Mouse (Mus musculus) liver, embryonic 13.5 days (tissue): ENCODE measurements around the gene Bace1. TPM values are rescaled to one million over a fixed set of nuclear protein-coding genes. Genes with fewer than 3 reads are reported as not detected.

Source experiments
- ATAC-seq: fragments of 200-750 bp; cut with Nextera tagmentation; 2 replicates; pipeline ENCODE4 v1.8.0; 2017; ENCODE audit warnings: low read depth, mild to moderate bottlenecking, moderate number of reproducible peaks, moderate library complexity
- DNase-seq: peaks from one replicate; pipeline ENCODE4 v3.0.0; 2022
- H3K27ac ChIP-seq: fragments of 300-500 bp; sonication (generic); 2 replicates; pipeline ENCODE4 v1.5.1; 2015; ENCODE audit warnings: moderate library complexity, mild to moderate bottlenecking, inconsistent platforms
- H3K27me3 ChIP-seq: fragments of 300-500 bp; sonication (generic); 2 replicates; pipeline ENCODE4 v1.6.1; 2015; ENCODE audit warnings: mild to moderate bottlenecking, inconsistent platforms
- H3K36me3 ChIP-seq: fragments of 300-500 bp; sonication (generic); 2 replicates; pipeline ENCODE4 v1.6.1; 2015; ENCODE audit warnings: mild to moderate bottlenecking, inconsistent platforms
- H3K4me1 ChIP-seq: fragments of 300-500 bp; sonication (generic); replicated peaks from 2 replicates; pipeline ENCODE4 v1.6.1; 2015; ENCODE audit warnings: inconsistent platforms
- H3K4me2 ChIP-seq: fragments of 300-500 bp; sonication (generic); 2 replicates; pipeline ENCODE4 v1.6.1; 2015; ENCODE audit warnings: inconsistent platforms, mild to moderate bottlenecking, moderate library complexity
- H3K4me3 ChIP-seq: fragments of 300-500 bp; sonication (generic); replicated peaks from 2 replicates; pipeline ENCODE4 v1.5.1; 2015; ENCODE audit warnings: mild to moderate bottlenecking, inconsistent platforms
- H3K9ac ChIP-seq: fragments of 300-500 bp; sonication (generic); 2 replicates; pipeline ENCODE4 v1.6.1; 2015; ENCODE audit warnings: mild to moderate bottlenecking, inconsistent platforms
- H3K9me3 ChIP-seq: fragments of 300-500 bp; sonication (generic); replicated peaks from 2 replicates; pipeline ENCODE4 v1.6.1; 2016; ENCODE audit warnings: inconsistent platforms
- WGBS: fragments of 180-500 bp; shearing (Covaris S2); methylation state at CpG from one replicate; pipeline ENCODE4 v1.1.7; 2015; ENCODE audit not compliant: insufficient replicate concordance; 5-methylcytosine and 5-hydroxymethylcytosine counted together
- polyA plus RNA-seq: library from polyadenylated mRNA; unstranded; fragments of >200 nt; fragmentation: Nextera tagmentation; extraction: Ambion mirVana; gene quantifications from 2 replicates; pipeline ENCODE4 v1.2.1, GENCODE M21; 2015

Bace1 gene
- polyA plus RNA-seq, 1 experiment from 2014 or later, result 5.1 TPM

- peaks cover 4% of the 10 kb centered on the region; the same call in 1 of the 2 replicates for H3K9me3 ChIP-seq
- DNase-seq (no peak), ATAC-seq (no peak)
- H3K27ac ChIP-seq, result no peak overlapping the region
- H3K9ac ChIP-seq, result no peak overlapping the region
- WGBS, result 55% methylated on average over 8 of the region's 8 CpGs
- H3K4me3 ChIP-seq, result no peak overlapping the region
- H3K27me3 ChIP-seq, result no peaks in the 10 kb centered on the region
- H3K4me2 ChIP-seq, result no peak overlapping the region
- peaks cover 17% of the 10 kb centered on the region for H3K4me1 ChIP-seq
- H3K36me3 ChIP-seq, result 0 out of 2 replicates have a peak, but pooled peaks cover 7% of the 10 kb centered on the region
Measured at GRCm38 (mm10) chr9:45807761-45808160, 30.6 kb upstream of the Bace1 start.

GRCm38 (mm10) chr9:45811946-45812345 lies 26.4 kb upstream of the Bace1 start:
- H3K9me3 ChIP-seq, result no peaks in the 10 kb centered on the region
- WGBS, result 34% methylated on average over 5 of the region's 5 CpGs
- H3K4me2 ChIP-seq, result no peak overlapping the region
- no peak overlapping the region for H3K9ac ChIP-seq
- no peak for ATAC-seq
- H3K36me3 ChIP-seq, result 0 out of 2 replicates have a peak, but pooled peaks cover 7% of the 10 kb centered on the region
- no peaks in the 10 kb centered on the region for H3K4me1 ChIP-seq
- no peak for DNase-seq
- H3K27ac ChIP-seq, result no peak overlapping the region
- H3K27me3 ChIP-seq, result no peaks in the 10 kb centered on the region
- H3K4me3 ChIP-seq, result no peak overlapping the region

GRCm38 (mm10) chr9:45815113-45815512 lies 23.3 kb upstream of the Bace1 start:
- H3K27ac ChIP-seq, result no peak overlapping the region
- H3K9ac ChIP-seq, result no peak overlapping the region
- H3K36me3 ChIP-seq, result 0 out of 2 replicates have a peak, but pooled peaks cover 7% of the 10 kb centered on the region
- no peak overlapping the region for H3K4me3 ChIP-seq
- DNase-seq (no peak), ATAC-seq (no peak)
- no peak overlapping the region for H3K4me2 ChIP-seq
- H3K4me1 ChIP-seq, result 0 out of 2 replicates have a peak, but pooled peaks cover 4% of the 10 kb centered on the region
- H3K27me3 ChIP-seq, result no peaks in the 10 kb centered on the region
- WGBS, result 83% methylated on average over 9 of the region's 9 CpGs
- H3K9me3 ChIP-seq, result no peaks in the 10 kb centered on the region

- DNase-seq (no peak), ATAC-seq (no peak)
- H3K4me2 ChIP-seq, result no peak overlapping the region
- H3K27me3 ChIP-seq, result no peaks in the 10 kb centered on the region
- H3K4me1 ChIP-seq, result 0 out of 2 replicates have a peak, but pooled peaks cover 4% of the 10 kb centered on the region
- no peak overlapping the region for H3K9ac ChIP-seq
- WGBS, result 68% methylated on average over 10 of the region's 10 CpGs
- H3K27ac ChIP-seq, result no peak overlapping the region
- H3K4me3 ChIP-seq, result no peak overlapping the region
- no peaks in the 10 kb centered on the region for H3K9me3 ChIP-seq
- 0 out of 2 replicates have a peak, but pooled peaks cover 7% of the 10 kb centered on the region for H3K36me3 ChIP-seq
Measured at GRCm38 (mm10) chr9:45815525-45815924, 22.9 kb upstream of the Bace1 start.

- Histone ChIP-seq H3K4me2 (no peak overlapping the region), H3K9ac (no peak overlapping the region), H3K36me3 (0 out of 2 replicates have a peak, but pooled peaks cover 7% of the 10 kb centered on the region), H3K27ac (no peak overlapping the region), H3K4me3 (no peak overlapping the region), H3K4me1 (0 out of 2 replicates have a peak, but pooled peaks cover 4% of the 10 kb centered on the region), H3K9me3 (no peaks in the 10 kb centered on the region), H3K27me3 (no peaks in the 10 kb centered on the region)
- WGBS, result 38% methylated on average over 9 of the region's 9 CpGs
- ATAC-seq, result no peak
- no peak for DNase-seq
Measured at GRCm38 (mm10) chr9:45818406-45819011, 19.9 kb upstream of the Bace1 start.

- peak overlapping the region; percentile 43; the same call in 1 of the 2 replicates for H3K27ac ChIP-seq
Measured at GRCm38 (mm10) chr9:45827663-45828290, 10.6 kb upstream of the Bace1 start.

GRCm38 (mm10) chr9:45828291-45828963 lies 10.0 kb upstream of the Bace1 start, which contains the start of gene Cep164:
Cep164 (minus strand) TSS chr9:45828691.
- peaks cover 15% of the 10 kb centered on the region for H3K4me1 ChIP-seq
- H3K9me3 ChIP-seq, result 0 out of 2 replicates have a peak, but pooled peaks cover 4% of the 10 kb centered on the region
- peak within 1 kb of the TSS; percentile 92 for H3K4me2 ChIP-seq
- DNase-seq (peak; percentile 82), ATAC-seq (peak; percentile 98)
- WGBS, result under 1% methylated on average over 31 of the region's 31 CpGs
- H3K27me3 ChIP-seq, result no peaks in the 10 kb centered on the region
- peak within 1 kb of the TSS; percentile 43; the same call in 1 of the 2 replicates for H3K27ac ChIP-seq
- peak within 1 kb of the TSS; percentile 70 for H3K4me3 ChIP-seq
- H3K9ac ChIP-seq, result peak within 1 kb of the TSS; percentile 71
- no peaks in the 10 kb centered on the region for H3K36me3 ChIP-seq

More at GRCm38 (mm10) chr9:45827663-45828290, 10.6 kb upstream of the Bace1 start:
- peak overlapping the region; percentile 70 for H3K4me3 ChIP-seq
- WGBS, result 8% methylated on average over 22 of the region's 23 CpGs
- H3K9me3 ChIP-seq, result 0 out of 2 replicates have a peak, but pooled peaks cover 4% of the 10 kb centered on the region
- ATAC-seq, result peak; percentile 48
- H3K36me3 ChIP-seq, result no peaks in the 10 kb centered on the region
- DNase-seq, result no peak
- H3K4me1 ChIP-seq, result peaks cover 15% of the 10 kb centered on the region
- peak overlapping the region; percentile 71 for H3K9ac ChIP-seq
- no peaks in the 10 kb centered on the region for H3K27me3 ChIP-seq
- peak overlapping the region; percentile 92 for H3K4me2 ChIP-seq

GRCm38 (mm10) chr9:45829107-45829506 lies 9.3 kb upstream of the Bace1 start:
- peak overlapping the region; percentile 70 for H3K4me3 ChIP-seq
- WGBS, result 27% methylated on average over 10 of the region's 10 CpGs

GRCm38 (mm10) chr9:45832898-45833297 lies 5.5 kb upstream of the Bace1 start:
- peaks cover 4% of the 10 kb centered on the region for H3K27me3 ChIP-seq
- no peak for ATAC-seq
- no peak overlapping the region for H3K9ac ChIP-seq
- no peak for DNase-seq
- no peak overlapping the region for H3K27ac ChIP-seq
- H3K9me3 ChIP-seq, result 0 out of 2 replicates have a peak, but pooled peaks cover 4% of the 10 kb centered on the region
- no peak overlapping the region for H3K4me3 ChIP-seq
- WGBS, result 80% methylated on average over 2 of the region's 2 CpGs
- no peaks in the 10 kb centered on the region for H3K36me3 ChIP-seq
- peaks cover 8% of the 10 kb centered on the region for H3K4me1 ChIP-seq
- H3K4me2 ChIP-seq, result no peak overlapping the region

More at GRCm38 (mm10) chr9:45829107-45829506, 9.3 kb upstream of the Bace1 start:
- Histone ChIP-seq H3K9me3 (0 out of 2 replicates have a peak, but pooled peaks cover 4% of the 10 kb centered on the region), H3K36me3 (no peaks in the 10 kb centered on the region), H3K4me1 (peaks cover 15% of the 10 kb centered on the region), H3K9ac (no peak overlapping the region), H3K27me3 (no peaks in the 10 kb centered on the region), H3K27ac (no peak overlapping the region), H3K4me2 (peak overlapping the region; percentile 92)
- ATAC-seq (no peak), DNase-seq (peak; percentile 66)

GRCm38 (mm10) chr9:45833461-45833860 lies 4.9 kb upstream of the Bace1 start:
- Histone ChIP-seq H3K27me3 (peaks cover 10% of the 10 kb centered on the region), H3K9ac (no peak overlapping the region), H3K4me3 (no peak overlapping the region), H3K9me3 (0 out of 2 replicates have a peak, but pooled peaks cover 4% of the 10 kb centered on the region), H3K36me3 (no peaks in the 10 kb centered on the region), H3K27ac (no peak overlapping the region), H3K4me2 (no peak overlapping the region), H3K4me1 (peaks cover 5% of the 10 kb centered on the region)
- DNase-seq, result no peak
- no peak for ATAC-seq
- WGBS, result 57% methylated on average over 2 of the region's 2 CpGs

- Histone ChIP-seq H3K4me3 (peak overlapping the region; percentile 63), H3K9ac (peak overlapping the region; percentile 70; the same call in 1 of the 2 replicates), H3K27ac (no peak overlapping the region), H3K4me2 (peak overlapping the region; percentile 68), H3K9me3 (no peaks in the 10 kb centered on the region), H3K4me1 (peaks cover 32% of the 10 kb centered on the region), H3K36me3 (no peaks in the 10 kb centered on the region), H3K27me3 (peaks cover 29% of the 10 kb centered on the region)
- 24% methylated on average over 4 of the region's 4 CpGs for WGBS
- DNase-seq (no peak), ATAC-seq (no peak)
Measured at GRCm38 (mm10) chr9:45838069-45838433, 329 bp upstream of the Bace1 start.
